Mouse (Mus musculus): Measurements from ENCODE around the gene Lmo4. TPM values are rescaled to one million over a fixed set of nuclear protein-coding genes. Genes with fewer than 3 reads are reported as not detected.

Lmo4 gene
- polyA plus RNA-seq, 1 experiment from 2014 or later: 43.4 TPM

DNA sequence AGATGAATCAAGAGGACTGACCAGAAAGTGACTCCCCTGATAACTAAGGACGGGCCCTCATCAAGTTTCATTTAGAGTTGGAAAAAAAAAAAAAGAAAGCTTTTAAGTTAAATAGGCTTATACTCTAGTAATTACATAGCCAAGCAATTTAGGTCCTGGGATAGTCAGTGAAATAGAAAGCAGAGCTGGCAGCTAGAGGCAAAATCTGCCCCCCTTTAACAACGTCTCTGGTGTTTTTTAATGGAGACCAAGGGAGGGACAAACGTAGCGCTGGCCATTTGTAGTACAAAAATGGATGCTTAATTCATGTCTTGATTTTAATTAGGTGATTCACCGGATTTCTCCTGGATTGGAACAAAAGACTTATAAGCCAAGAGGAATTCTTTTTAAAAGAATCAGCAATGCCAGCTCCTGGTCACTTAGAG, 1.0 kb downstream of the Lmo4 start:
- DNase-seq (ENCODE audit: low spot score): no peak

DNA sequence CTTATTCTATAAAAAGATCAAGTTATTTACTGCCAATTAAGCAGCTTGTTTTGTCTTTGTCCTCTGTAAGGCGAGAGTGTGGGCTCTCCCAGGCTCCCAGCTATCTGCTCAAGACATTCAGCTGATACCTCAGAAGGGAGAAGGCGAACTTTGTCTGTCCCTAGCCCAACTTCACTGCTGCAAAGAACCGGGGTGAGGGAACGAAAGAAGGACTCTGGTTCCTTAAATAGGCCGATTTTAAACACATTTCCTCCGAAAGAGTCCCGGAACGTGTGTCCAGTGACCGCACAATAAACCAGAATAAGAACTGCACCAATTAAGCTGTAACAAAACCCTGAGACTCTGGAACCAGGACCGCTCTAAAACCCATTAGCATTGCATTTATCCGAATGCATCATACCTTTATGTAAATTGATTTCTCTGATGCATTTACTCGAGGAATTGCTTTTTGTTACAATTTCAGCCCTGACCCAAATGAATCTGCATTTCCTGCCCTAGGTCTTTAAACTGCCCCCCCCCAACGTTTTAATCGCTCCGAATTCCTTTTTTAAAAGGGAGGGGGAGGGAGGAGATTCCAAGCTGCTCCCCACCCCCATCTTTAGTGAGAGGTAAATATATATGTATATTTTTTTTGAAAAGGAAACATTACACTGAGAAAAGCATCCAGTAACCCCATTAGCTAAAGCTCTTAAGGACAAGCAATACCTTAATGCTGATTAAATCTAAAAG, 1.6 kb downstream of the Lmo4 start:
- peak; percentile 26 for DNase-seq (ENCODE audit: low spot score)

DNA sequence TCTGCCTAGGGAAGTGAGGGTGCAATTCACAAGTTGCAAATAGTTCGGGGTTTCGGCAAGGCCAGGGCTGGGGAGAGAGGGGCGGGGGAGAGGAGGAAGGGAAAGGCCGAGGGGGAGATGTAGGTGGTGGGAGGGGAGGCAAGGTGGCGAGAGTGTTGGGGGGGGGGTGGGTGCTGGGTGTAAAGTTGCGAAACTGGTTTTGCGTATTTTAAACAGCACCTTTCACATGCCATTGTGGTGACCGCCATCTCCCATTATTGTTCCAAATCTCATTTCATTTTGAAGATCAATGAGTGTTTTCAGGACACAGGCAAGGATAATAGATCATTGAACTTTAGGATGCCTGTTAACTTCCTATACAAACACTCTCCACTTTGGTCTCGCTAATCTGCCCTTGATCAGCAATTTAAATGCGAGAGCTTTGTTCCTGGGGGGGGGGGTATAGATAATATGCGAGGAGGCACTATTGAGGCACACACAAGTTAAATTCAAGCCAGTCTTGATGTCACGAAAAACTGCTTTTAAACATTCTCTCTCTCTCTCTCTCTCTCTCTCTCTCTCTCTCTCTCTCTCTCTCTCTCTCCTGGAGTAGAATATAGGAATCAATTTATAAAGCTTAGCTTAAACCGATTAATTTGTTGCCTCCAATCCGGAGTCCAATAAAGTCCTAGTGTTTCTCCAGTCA, 2.3 kb downstream of the Lmo4 start:
- DNase-seq (ENCODE audit: low spot score): peak; percentile 26

DNA sequence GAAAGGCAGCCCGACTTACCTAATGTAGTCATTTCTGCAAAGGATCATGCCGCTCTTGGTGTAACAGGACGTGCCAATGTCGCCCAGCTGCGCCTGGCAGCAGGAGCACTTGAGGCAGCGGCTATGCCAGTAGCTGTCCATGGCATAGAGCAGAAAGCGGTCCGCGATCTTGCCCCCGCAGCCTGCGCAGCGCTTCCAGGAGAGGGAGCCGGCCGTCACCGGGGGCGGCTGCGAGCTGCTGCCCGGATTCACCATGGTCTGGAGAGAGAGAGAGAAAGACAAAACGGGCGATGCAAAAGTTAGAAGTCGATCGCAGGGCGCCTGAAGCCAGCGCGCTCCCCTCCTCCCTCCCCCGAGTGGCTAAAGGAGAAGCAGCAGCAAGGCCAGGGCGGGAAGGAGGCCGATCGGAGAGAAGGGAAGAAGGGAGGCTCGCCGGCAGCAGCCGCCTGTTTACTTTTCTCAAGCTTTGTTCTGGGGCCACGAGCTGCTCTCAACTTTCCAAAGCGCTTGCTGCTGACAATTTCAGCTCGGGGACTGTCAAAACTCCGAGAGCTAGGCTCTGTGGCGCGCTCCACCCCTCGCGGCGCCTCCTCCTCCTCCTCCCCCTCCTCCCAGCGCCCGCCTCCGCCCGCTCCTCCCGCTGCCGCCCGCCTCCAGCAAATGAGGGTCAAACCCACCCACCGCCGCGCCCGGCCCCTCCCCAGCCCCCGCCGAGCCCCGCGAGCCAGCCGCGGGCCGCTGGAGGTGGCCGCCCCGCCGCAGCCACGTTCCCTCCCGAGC, 3.0 kb downstream of the Lmo4 start:
- peak; percentile 81 for DNase-seq (ENCODE audit: low spot score)

GRCm38 (mm10) chr3:144185327-144186152, 19.5 kb downstream of the Lmo4 start:
- DNase-seq (ENCODE audit: low spot score): no peak

- no peak for DNase-seq (ENCODE audit: low spot score)
These were observed 20.1 kb downstream of the Lmo4 start for GRCm38 (mm10) chr3:144184918-144185317.

DNA sequence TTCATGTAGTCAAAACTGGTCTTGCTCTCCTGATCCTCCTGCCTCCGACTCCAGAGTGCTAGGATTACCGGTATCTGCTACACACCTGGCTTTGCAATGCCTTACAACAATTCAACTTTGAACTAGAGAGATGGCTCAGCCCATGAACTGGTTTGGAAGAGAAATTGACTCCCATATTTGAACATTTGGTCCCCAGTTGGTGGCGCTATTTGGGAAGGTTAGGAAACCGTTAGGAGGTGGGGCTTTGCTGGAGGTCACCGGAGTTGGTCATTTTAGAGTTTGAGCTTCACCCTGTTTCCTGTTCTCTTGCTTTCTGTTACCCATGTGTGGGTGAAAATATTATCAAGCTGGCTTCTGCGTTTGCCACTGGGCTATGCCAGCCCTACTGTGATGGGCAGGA, 22.8 kb downstream of the Lmo4 start:
- no peak for DNase-seq (ENCODE audit: low spot score)

GRCm38 (mm10) chr3:144178937-144179336, 26.1 kb downstream of the Lmo4 start:
- DNase-seq (ENCODE audit: low spot score): no peak

DNA sequence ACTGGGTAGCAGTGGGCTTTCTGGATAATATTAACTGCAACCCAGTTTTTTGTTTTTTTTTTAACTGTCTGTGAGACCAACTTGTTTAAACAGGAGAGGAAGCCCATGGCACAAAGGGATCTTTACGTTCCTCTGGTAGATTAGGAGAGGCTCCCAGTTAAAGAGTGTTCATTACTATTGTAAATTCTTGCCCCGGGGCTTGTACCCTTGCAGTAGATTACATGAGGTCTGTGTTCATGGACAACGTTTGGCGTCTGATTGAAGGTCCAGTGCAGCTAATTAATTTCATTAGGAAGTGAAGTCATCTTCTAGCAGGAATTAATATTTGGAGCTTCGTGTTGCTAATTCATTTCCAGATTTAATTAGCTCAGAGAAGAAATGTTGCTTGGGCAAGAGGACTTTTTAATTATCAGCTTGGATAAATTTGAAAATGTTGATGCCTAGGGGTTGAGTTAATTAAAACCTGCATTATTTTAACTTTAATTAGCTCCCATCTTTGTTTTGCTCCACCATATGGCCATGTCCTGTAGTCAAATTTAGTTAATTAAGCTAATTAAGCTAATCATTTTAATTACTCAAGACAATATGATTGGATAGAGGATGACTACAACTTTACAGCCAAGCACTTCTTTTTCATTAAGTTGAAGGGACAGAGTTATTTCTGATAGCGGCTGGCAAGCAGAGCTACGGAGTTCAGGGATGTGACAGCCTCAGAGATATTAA, 31.0 kb downstream of the Lmo4 start:
- no peak for DNase-seq (ENCODE audit: low spot score)

DNA sequence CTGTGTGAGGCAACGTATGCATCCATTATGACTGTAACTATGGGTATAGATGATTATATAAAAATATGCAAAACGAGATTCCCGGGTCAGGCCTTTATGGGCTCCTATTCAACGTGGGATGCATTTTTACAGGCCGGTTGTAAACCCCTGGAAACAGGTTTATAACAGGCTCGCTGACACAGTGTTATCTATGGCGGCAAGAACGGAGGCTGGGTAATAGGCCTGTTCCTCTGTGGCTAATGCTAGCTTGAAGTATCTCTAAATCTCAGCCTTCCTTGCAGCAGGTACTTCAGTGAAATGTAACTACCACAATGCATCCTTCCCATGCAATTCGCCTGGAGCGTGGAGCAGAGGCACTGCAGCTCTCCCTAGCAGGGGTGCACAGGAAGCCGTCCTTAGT, 31.9 kb downstream of the Lmo4 start:
- DNase-seq (ENCODE audit: low spot score): no peak

DNA sequence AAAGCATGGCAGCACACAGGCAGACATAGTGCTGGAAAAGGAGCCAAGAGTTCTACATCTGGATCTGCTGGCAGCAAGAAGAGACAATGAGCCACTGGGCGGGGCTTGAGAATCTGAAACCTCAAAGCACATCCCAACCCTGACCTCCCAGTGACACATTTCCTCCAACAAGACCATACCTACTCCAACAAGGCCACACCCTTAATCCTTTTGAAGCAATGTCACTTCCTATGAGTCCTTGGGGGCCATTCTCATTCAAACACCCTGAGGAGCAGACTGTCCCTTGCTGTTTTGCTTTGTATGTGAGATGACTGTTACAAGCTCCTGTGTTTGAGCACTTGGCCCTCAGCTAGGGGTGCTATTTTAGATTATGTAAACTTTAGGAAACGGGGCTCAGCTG, 33.3 kb downstream of the Lmo4 start:
- DNase-seq (ENCODE audit: low spot score): no peak

DNA sequence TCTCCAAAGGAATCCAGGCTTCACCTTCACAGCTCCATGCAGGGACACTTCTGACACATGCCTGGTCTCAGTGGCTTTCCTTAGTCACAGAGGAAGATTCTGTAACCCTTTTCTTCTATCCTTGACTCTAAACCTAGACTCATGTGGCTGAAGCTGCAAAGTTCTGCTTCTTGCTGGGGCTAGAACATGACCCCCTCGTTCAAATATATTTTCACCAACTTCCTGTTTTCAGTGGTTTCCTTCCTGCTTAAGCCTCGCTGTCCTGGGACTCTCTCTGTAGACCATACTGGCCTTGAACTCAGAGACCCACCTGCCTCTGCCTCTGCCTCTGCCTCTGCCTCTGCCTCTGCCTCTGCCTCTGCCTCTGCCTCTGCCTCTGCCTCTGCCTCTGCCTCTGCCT, 34.5 kb downstream of the Lmo4 start:
- no peak for DNase-seq (ENCODE audit: low spot score)

DNA sequence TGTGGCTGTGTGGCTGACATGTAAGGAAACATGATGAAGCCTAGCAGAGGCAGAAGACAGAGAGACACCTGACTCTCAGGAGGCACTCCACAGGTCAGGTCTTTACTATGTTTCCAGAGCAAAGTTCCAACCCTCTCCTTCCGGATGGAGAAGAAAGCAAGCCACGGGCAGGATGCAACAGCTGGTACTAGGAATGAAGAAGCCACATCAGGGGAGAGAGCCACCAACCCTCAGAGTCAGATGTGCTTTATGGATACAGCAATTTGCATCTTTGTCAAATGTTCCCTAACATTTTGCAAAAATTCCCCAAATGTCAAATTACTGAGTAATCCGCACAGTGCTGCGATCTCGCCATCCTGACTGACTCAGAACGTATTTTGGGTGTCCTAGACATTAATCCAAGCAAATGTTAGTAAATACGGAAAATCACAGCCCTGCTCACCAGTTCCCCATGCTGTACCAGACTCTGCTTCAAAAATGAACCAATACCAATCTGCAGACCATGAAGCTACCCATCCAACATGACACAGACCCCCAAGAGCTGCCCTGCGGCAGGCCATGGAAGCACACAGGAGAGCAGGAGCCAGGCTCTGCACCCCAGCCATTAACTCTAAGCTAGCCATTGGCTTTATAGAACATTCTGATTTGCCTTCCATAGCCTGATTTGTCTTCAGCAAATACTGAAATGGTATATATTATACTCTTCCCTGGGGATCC, 38.4 kb downstream of the Lmo4 start:
- DNase-seq (ENCODE audit: low spot score): no peak

- no peak for DNase-seq (ENCODE audit: low spot score)
These were observed 39.6 kb downstream of the Lmo4 start for GRCm38 (mm10) chr3:144165439-144165838.

GRCm38 (mm10) chr3:144164665-144165385, 40.2 kb downstream of the Lmo4 start:
- no peak for DNase-seq (ENCODE audit: low spot score)

GRCm38 (mm10) chr3:144163718-144164117, 41.3 kb downstream of the Lmo4 start:
- DNase-seq (ENCODE audit: low spot score): no peak

DNA sequence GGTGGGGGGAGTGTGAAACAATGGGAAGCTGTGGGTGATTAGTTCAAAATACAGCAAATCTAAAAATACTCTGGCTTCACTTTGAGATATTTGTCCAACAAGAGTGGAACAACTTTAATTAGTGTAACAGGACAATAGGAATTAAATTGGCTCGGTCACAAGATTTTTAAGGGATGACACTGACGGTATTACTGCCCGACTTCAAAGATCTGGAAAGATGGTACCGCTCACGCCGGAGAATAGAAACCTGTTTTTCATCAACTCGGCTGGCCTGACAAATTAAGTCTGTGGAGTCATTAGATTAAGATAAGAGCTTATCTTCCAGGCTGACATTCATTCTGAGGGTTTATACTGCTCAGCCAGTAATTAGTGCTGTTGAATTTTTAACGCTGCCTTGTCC, 42.9 kb downstream of the Lmo4 start:
- no peak for DNase-seq (ENCODE audit: low spot score)

GRCm38 (mm10) chr3:144161261-144161660, 43.8 kb downstream of the Lmo4 start:
- DNase-seq (ENCODE audit: low spot score): no peak

GRCm38 (mm10) chr3:144155746-144156145, 49.3 kb downstream of the Lmo4 start:
- DNase-seq (ENCODE audit: low spot score): peak; percentile 17

Data from thymus, postnatal 0 days (tissue).